Mouse (Mus musculus) ZHBTc4 (cell line): ENCODE results near the gene Ccdc71l.

Experiments used
- DNase-seq: peaks from one replicate; pipeline ENCODE4 v3.0.0-alpha.2; 2011; ENCODE audit warnings: low read depth, low spot score

Ccdc71l gene

GRCm38 (mm10) chr12:32378528-32379295 lies at the start of gene Ccdc71l:
Gene Ccdc71l (plus strand): TSS chr12:32378704.
- peak; percentile 94 for DNase-seq

GRCm38 (mm10) chr12:32339078-32339477 lies 39.4 kb upstream of the Ccdc71l start:
- DNase-seq = no peak

- DNase-seq = no peak
These were observed 35.0 kb upstream of the Ccdc71l start for GRCm38 (mm10) chr12:32343487-32343886.

GRCm38 (mm10) chr12:32346121-32346520 lies 32.4 kb upstream of the Ccdc71l start:
- DNase-seq = no peak

- DNase-seq = no peak
These were observed 30.0 kb upstream of the Ccdc71l start for GRCm38 (mm10) chr12:32348493-32348892.

- DNase-seq = no peak
These were observed 26.6 kb upstream of the Ccdc71l start for GRCm38 (mm10) chr12:32351874-32352273.

- DNase-seq = peak; percentile 78
These were observed 807 bp downstream of the Ccdc71l start for GRCm38 (mm10) chr12:32379296-32379725.

- peak; percentile 2 for DNase-seq
These were observed 1.2 kb downstream of the Ccdc71l start for GRCm38 (mm10) chr12:32379731-32380130.

GRCm38 (mm10) chr12:32380457-32380856 lies 2.0 kb downstream of the Ccdc71l start:
- no peak for DNase-seq

GRCm38 (mm10) chr12:32381011-32381410 lies 2.5 kb downstream of the Ccdc71l start:
- no peak for DNase-seq

GRCm38 (mm10) chr12:32419537-32419936 lies 41.0 kb downstream of the Ccdc71l start:
- DNase-seq = no peak

- no peak for DNase-seq
These were observed 49.3 kb downstream of the Ccdc71l start for GRCm38 (mm10) chr12:32427832-32428231.

GRCm38 (mm10) chr12:32431004-32431403 lies 52.5 kb downstream of the Ccdc71l start:
- DNase-seq = no peak
